Mouse (Mus musculus) hindbrain, embryonic 15.5 days (tissue): Measurements from ENCODE around the gene Rapgef6. TPM values are rescaled to one million over a fixed set of nuclear protein-coding genes. Genes with fewer than 3 reads are reported as not detected.

Experiments used
- ATAC-seq: fragments of 200-750 bp; cut with Nextera tagmentation; 2 replicates; pipeline ENCODE4 v1.8.0; 2017; ENCODE audit warnings: low read depth, moderate number of reproducible peaks, moderate TSS enrichment; ENCODE audit not compliant: low FRiP score
- H3K27ac ChIP-seq: fragments of 300-500 bp; sonication (generic); replicated peaks from 2 replicates; pipeline ENCODE4 v1.5.1; 2015; ENCODE audit warnings: mild to moderate bottlenecking, inconsistent platforms
- H3K27me3 ChIP-seq: fragments of 300-500 bp; sonication (generic); 2 replicates; pipeline ENCODE4 v1.6.1; 2015; ENCODE audit warnings: control low read depth, inconsistent platforms
- H3K36me3 ChIP-seq: fragments of 300-500 bp; sonication (generic); 2 replicates; pipeline ENCODE4 v1.6.1; 2015; ENCODE audit warnings: control low read depth, inconsistent platforms
- H3K4me1 ChIP-seq: fragments of 300-500 bp; sonication (generic); replicated peaks from 2 replicates; pipeline ENCODE4 v1.6.1; 2015; ENCODE audit warnings: control low read depth, inconsistent platforms
- H3K4me2 ChIP-seq: fragments of 300-500 bp; sonication (generic); 2 replicates; pipeline ENCODE4 v1.6.1; 2015; ENCODE audit warnings: moderate library complexity, mild to moderate bottlenecking, inconsistent platforms
- H3K4me3 ChIP-seq: fragments of 300-500 bp; sonication (generic); 2 replicates; pipeline ENCODE4 v1.5.1; 2015; ENCODE audit warnings: mild to moderate bottlenecking, inconsistent platforms
- H3K9ac ChIP-seq: fragments of 300-500 bp; sonication (generic); 2 replicates; pipeline ENCODE4 v1.6.1; 2015; ENCODE audit warnings: inconsistent platforms
- H3K9me3 ChIP-seq: fragments of 300-500 bp; sonication (generic); 2 replicates; pipeline ENCODE4 v1.6.1; 2016; ENCODE audit warnings: control low read depth, inconsistent platforms
- WGBS: fragments of 180-500 bp; shearing (Covaris S2); methylation state at CpG from one replicate; pipeline ENCODE4 v1.1.7; 2015; 5-methylcytosine and 5-hydroxymethylcytosine counted together
- polyA plus RNA-seq: library from polyadenylated mRNA; unstranded; fragments of >200 nt; fragmentation: Nextera tagmentation; extraction: Ambion mirVana; gene quantifications from 2 replicates; pipeline ENCODE4 v1.2.1, GENCODE M21; 2015

Rapgef6 gene
- polyA plus RNA-seq, 1 experiment from 2014 or later: 34.1 TPM

- H3K9me3 ChIP-seq: no peaks in the 10 kb centered on the region
- H3K9ac ChIP-seq: no peak overlapping the region
- H3K4me1 ChIP-seq: peaks cover 14% of the 10 kb centered on the region; the same call in 1 of the 2 replicates
- peaks cover 17% of the 10 kb centered on the region for H3K36me3 ChIP-seq
- H3K4me3 ChIP-seq: no peak overlapping the region
- WGBS: 76% methylated on average over 4 of the region's 4 CpGs
- H3K4me2 ChIP-seq: no peak overlapping the region
- ATAC-seq: no peak
- H3K27ac ChIP-seq: 0 out of 2 replicates have a peak overlapping the region, but pooled peaks have one; percentile 20
- H3K27me3 ChIP-seq: no peaks in the 10 kb centered on the region
Observed at GRCm38 (mm10) chr11:54724353-54725034, 201.8 kb downstream of the Rapgef6 start.

- H3K9ac ChIP-seq: no peak overlapping the region
- no peak overlapping the region for H3K4me3 ChIP-seq
- peaks cover 14% of the 10 kb centered on the region for H3K36me3 ChIP-seq
- no peaks in the 10 kb centered on the region for H3K27me3 ChIP-seq
- H3K9me3 ChIP-seq: no peaks in the 10 kb centered on the region
- peaks cover 14% of the 10 kb centered on the region; the same call in 1 of the 2 replicates for H3K4me1 ChIP-seq
- ATAC-seq: no peak
- 88% methylated on average over 3 of the region's 3 CpGs for WGBS
- no peak overlapping the region for H3K4me2 ChIP-seq
- H3K27ac ChIP-seq: no peak overlapping the region
Observed at GRCm38 (mm10) chr11:54726571-54727062, 204.0 kb downstream of the Rapgef6 start.

- ATAC-seq: no peak
- Histone ChIP-seq H3K27ac (no peak overlapping the region), H3K9me3 (no peaks in the 10 kb centered on the region), H3K4me1 (peaks cover 14% of the 10 kb centered on the region; the same call in 1 of the 2 replicates), H3K9ac (no peak overlapping the region), H3K4me2 (no peak overlapping the region), H3K4me3 (no peak overlapping the region), H3K36me3 (peaks cover 6% of the 10 kb centered on the region), H3K27me3 (no peaks in the 10 kb centered on the region)
- WGBS: 78% methylated on average over 5 of the region's 5 CpGs
Observed at GRCm38 (mm10) chr11:54727327-54727901, 204.8 kb downstream of the Rapgef6 start.

- no peak overlapping the region for H3K9ac ChIP-seq
- no peak for ATAC-seq
- no peak overlapping the region for H3K4me2 ChIP-seq
- H3K27ac ChIP-seq: no peak overlapping the region
- H3K9me3 ChIP-seq: no peaks in the 10 kb centered on the region
- no peak overlapping the region for H3K4me3 ChIP-seq
- peaks cover 15% of the 10 kb centered on the region; the same call in 1 of the 2 replicates for H3K4me1 ChIP-seq
- WGBS: 94% methylated on average over 2 of the region's 2 CpGs
- H3K27me3 ChIP-seq: no peaks in the 10 kb centered on the region
- H3K36me3 ChIP-seq: peaks cover under 1% of the 10 kb centered on the region
Observed at GRCm38 (mm10) chr11:54728371-54728770, 205.7 kb downstream of the Rapgef6 start.

GRCm38 (mm10) chr11:54729311-54729710 lies 206.7 kb downstream of the Rapgef6 start:
- Histone ChIP-seq H3K4me2 (no peak overlapping the region), H3K4me1 (peaks cover 22% of the 10 kb centered on the region), H3K27ac (no peak overlapping the region), H3K27me3 (no peaks in the 10 kb centered on the region), H3K9me3 (no peaks in the 10 kb centered on the region), H3K9ac (no peak overlapping the region), H3K36me3 (no peaks in the 10 kb centered on the region; the same call in 1 of the 2 replicates), H3K4me3 (no peak overlapping the region)
- no peak for ATAC-seq
- WGBS: 97% methylated on average over 3 of the region's 3 CpGs

- no peaks in the 10 kb centered on the region for H3K9me3 ChIP-seq
- no peak overlapping the region for H3K4me3 ChIP-seq
- H3K4me1 ChIP-seq: peaks cover 14% of the 10 kb centered on the region
- no peak overlapping the region for H3K4me2 ChIP-seq
- no peak overlapping the region for H3K27ac ChIP-seq
- peaks cover 3% of the 10 kb centered on the region; the same call in 1 of the 2 replicates for H3K36me3 ChIP-seq
- no peaks in the 10 kb centered on the region for H3K27me3 ChIP-seq
- WGBS: 93% methylated on average over 5 of the region's 5 CpGs
- ATAC-seq: no peak
- H3K9ac ChIP-seq: no peak overlapping the region
Observed at GRCm38 (mm10) chr11:54730931-54731330, 208.3 kb downstream of the Rapgef6 start.

GRCm38 (mm10) chr11:54731367-54731766 lies 208.7 kb downstream of the Rapgef6 start:
- Histone ChIP-seq H3K4me1 (peaks cover 14% of the 10 kb centered on the region), H3K27ac (no peak overlapping the region), H3K9ac (no peak overlapping the region), H3K4me2 (no peak overlapping the region), H3K27me3 (no peaks in the 10 kb centered on the region), H3K36me3 (0 out of 2 replicates have a peak, but pooled peaks cover 3% of the 10 kb centered on the region), H3K9me3 (no peaks in the 10 kb centered on the region), H3K4me3 (no peak overlapping the region)
- 87% methylated on average over 7 of the region's 7 CpGs for WGBS
- no peak for ATAC-seq

GRCm38 (mm10) chr11:54733546-54733945 lies 210.9 kb downstream of the Rapgef6 start:
- Histone ChIP-seq H3K27me3 (no peaks in the 10 kb centered on the region), H3K4me2 (no peak overlapping the region), H3K36me3 (0 out of 2 replicates have a peak, but pooled peaks cover 8% of the 10 kb centered on the region), H3K9me3 (no peaks in the 10 kb centered on the region), H3K4me3 (no peak overlapping the region), H3K9ac (no peak overlapping the region), H3K27ac (no peak overlapping the region; the same call in 1 of the 2 replicates), H3K4me1 (peaks cover 8% of the 10 kb centered on the region)
- WGBS: 70% methylated on average over 7 of the region's 7 CpGs
- no peak for ATAC-seq

- Histone ChIP-seq H3K27ac (no peak overlapping the region), H3K36me3 (peaks cover 22% of the 10 kb centered on the region), H3K27me3 (no peaks in the 10 kb centered on the region), H3K4me2 (no peak overlapping the region), H3K4me1 (peaks cover 8% of the 10 kb centered on the region), H3K9me3 (no peaks in the 10 kb centered on the region), H3K4me3 (no peak overlapping the region), H3K9ac (no peak overlapping the region)
- no peak for ATAC-seq
- WGBS: 70% methylated on average over 1 of the region's 1 CpGs
Observed at GRCm38 (mm10) chr11:54735114-54735513, 212.5 kb downstream of the Rapgef6 start.

GRCm38 (mm10) chr11:54736903-54737302 lies 214.3 kb downstream of the Rapgef6 start:
- no peak overlapping the region for H3K4me2 ChIP-seq
- no peaks in the 10 kb centered on the region for H3K9me3 ChIP-seq
- H3K27ac ChIP-seq: no peak overlapping the region
- no peak overlapping the region for H3K9ac ChIP-seq
- peaks cover 22% of the 10 kb centered on the region for H3K36me3 ChIP-seq
- H3K4me1 ChIP-seq: peaks cover 8% of the 10 kb centered on the region
- ATAC-seq: no peak
- WGBS: 96% methylated on average over 5 of the region's 5 CpGs
- no peaks in the 10 kb centered on the region for H3K27me3 ChIP-seq
- H3K4me3 ChIP-seq: no peak overlapping the region

- Histone ChIP-seq H3K9ac (no peak overlapping the region), H3K36me3 (peaks cover 22% of the 10 kb centered on the region), H3K27me3 (no peaks in the 10 kb centered on the region), H3K27ac (no peak overlapping the region), H3K4me3 (no peak overlapping the region), H3K4me1 (peaks cover 2% of the 10 kb centered on the region), H3K9me3 (no peaks in the 10 kb centered on the region), H3K4me2 (no peak overlapping the region)
- WGBS: 99% methylated on average over 4 of the region's 4 CpGs
- ATAC-seq: no peak
Observed at GRCm38 (mm10) chr11:54739012-54739750, 216.5 kb downstream of the Rapgef6 start.

- no peaks in the 10 kb centered on the region for H3K4me1 ChIP-seq
- H3K27ac ChIP-seq: no peak overlapping the region
- no peak overlapping the region for H3K4me2 ChIP-seq
- peaks cover 18% of the 10 kb centered on the region for H3K36me3 ChIP-seq
- no peak for ATAC-seq
- no peak overlapping the region for H3K9ac ChIP-seq
- no peaks in the 10 kb centered on the region for H3K9me3 ChIP-seq
- no peak overlapping the region for H3K4me3 ChIP-seq
- H3K27me3 ChIP-seq: no peaks in the 10 kb centered on the region
- WGBS: 98% methylated on average over 2 of the region's 2 CpGs
Observed at GRCm38 (mm10) chr11:54741330-54741729, 218.7 kb downstream of the Rapgef6 start.
